Mouse (Mus musculus): Measurements from ENCODE around the gene Adcyap1r1.
A peak's percentile ranks its signal among the peaks of the same experiment; 100 is the strongest.

The Adcyap1r1 gene

DNA sequence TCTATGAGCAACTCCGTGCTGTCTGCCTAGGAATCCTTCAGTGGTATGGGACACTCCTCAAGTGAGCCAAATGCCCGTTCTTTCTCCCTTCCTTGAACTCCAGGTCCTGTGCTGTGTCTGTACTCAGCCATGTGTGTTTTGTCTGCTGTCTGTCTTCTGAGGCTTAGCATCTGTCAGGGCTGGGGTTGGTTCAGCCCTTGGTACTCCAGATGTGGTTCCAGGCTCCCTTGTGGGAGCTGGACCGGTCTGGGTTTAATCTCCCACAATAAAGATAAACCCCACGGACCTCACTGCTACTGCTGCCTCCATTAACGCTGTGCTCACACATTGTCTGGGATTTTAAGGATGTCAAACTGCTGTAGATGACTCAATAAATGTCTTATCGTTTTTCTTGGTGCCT is 49.3 kb downstream of the Adcyap1r1 start:
- DNase-seq (ENCODE audit: low spot score in 2 of 2): no peak

DNA sequence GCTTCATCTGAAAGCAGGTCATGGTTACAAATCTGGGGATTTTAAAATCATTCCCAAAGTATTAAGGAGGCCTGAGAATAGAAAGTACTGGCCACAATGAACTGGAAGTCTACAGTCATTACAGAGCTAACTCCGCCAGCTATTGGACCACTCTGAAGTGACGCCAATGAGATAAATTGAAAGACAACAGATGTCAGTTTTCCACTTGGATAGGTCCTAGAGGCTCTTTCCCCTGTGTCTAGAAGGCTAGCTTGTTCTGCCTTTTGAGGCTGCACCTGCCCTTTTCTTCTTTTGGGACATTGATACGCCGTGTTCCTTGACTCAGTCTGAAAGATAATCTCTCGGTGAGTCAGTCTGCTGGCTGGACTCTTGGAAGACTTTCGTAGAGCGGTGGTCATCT is 50.5 kb downstream of the Adcyap1r1 start:
- DNase-seq (ENCODE audit: low spot score in 2 of 2): no peak

DNA sequence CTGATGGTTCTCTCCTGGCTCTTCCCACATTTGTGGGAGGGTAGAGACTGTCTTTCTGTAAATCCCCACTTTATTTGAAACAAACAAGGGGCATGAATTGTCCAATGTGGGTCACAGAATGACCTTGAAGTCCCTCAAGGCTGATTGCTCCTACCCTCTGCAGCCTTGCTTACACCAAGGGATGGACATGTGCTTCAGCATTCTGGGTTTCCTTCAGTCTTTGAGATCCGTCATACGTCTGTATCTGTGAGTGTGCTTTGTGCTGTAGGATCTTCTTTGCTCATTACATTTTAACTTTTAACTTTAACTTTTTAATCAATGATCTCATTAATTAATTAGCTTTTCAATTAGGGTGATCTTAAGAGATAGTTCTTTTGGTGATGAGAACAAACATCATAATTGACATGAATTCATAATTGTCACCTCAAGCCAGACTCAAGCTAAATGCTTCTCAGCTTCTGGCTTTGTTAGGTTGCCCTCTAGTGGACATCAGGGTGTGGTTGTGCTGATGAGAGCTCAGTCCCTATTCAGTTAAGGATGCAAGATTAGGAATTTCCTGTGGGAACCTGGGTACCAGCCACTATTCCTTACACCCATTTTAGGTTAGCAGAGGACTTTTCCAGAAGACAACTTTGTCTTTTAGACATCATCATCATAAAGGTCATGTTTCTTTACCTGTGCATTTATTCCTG is 53.2 kb downstream of the Adcyap1r1 start:
- DNase-seq (ENCODE audit: low spot score in 2 of 2): peak; percentile 79 to 81

DNA sequence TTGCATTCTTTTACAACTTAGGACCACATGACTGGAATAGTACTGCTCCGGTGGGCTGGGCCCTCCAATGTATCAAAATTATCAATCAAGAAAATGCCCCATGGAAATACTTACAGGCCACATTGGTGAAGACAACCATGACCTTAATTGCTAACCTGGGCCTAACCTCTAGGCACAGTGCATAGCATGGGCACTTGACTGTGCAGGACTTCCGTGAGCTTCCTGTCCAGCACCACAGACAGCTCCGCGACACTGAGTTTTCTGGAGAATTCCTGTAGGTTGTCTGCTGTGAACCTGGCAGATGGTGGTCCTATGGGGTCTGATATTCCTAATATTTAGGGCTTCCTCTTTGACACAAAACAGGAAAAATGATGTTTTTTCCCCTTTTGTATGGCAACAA is 54.7 kb downstream of the Adcyap1r1 start:
- no peak for DNase-seq (ENCODE audit: low spot score in 2 of 2)

DNA sequence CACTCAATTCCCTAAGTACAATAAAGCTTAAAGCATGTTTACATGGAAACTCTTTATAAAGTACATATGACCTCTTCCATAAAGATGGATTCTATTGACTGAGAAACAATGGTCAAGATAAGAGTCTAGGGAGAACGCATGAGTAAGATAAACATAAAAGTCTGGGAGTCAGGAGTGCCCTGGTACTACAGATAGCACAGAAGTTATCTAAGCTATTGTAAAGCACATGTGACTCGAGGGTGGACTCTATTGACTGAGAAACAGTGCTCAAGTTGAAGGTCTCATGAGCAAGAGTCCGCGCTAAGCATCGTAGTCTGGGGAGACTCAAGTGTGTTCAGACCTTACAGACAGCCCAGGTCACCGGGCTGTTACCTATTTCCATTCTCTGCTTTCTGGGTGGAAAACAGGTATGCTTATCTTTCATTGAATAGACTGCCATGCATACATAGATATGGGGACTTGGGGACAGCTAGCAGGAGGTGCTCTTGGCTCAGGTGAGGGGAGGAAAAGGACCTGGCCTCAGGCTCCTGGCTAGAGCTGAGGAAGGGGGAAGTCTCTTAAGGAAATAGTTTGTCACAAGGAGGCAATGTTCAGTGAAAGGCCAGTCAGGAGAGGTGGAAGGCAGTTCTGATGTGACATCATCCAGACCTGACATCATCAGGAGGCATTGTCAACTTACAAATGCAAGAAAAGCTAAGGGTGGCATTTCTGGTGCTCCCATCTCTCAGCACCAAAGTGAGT is 57.5 kb downstream of the Adcyap1r1 start:
- DNase-seq (ENCODE audit: low spot score in 2 of 2): no peak

DNA sequence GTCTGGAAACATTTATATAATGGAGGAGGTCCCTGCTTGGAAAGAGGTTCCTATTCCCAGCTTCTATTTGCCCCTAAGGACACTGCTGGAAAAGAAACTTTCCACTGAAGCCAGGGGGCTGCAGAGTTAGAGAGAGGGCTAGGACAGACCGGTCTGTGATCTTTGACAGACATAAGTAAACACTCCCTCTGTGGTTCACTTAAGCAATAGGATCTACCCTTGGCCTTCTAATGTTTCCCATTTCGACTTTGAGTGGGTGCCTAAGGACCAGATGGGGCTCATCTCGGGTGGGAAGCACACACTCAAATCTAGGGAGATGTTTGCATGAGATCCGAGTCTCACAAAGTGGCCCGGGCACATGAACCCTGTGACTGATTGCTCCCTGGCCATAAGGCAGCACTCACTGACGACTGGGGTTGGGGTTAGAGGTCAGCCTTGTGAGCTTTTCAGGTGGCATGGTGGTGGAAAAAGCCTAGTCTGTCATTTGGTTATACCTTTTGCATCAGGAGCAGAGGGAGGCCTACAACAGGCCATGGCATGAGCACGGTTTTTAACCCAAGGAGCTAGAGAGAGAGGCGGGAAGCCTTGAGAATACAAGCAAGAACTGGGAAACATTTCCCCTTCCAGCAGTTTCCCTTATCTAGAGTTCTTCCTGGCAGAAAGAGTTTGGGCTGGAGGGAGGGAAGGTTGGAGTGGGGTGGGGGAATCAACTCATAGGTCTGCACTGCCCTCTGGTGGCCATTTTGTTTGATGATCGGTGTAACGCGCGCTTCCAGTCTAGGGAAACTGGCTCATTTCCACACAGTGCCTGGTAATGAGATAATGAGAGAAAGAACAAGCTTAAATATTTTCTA is 59.7 kb downstream of the Adcyap1r1 start:
- peak; percentile 85 to 91 for DNase-seq (ENCODE audit: low spot score in 2 of 2)

DNA sequence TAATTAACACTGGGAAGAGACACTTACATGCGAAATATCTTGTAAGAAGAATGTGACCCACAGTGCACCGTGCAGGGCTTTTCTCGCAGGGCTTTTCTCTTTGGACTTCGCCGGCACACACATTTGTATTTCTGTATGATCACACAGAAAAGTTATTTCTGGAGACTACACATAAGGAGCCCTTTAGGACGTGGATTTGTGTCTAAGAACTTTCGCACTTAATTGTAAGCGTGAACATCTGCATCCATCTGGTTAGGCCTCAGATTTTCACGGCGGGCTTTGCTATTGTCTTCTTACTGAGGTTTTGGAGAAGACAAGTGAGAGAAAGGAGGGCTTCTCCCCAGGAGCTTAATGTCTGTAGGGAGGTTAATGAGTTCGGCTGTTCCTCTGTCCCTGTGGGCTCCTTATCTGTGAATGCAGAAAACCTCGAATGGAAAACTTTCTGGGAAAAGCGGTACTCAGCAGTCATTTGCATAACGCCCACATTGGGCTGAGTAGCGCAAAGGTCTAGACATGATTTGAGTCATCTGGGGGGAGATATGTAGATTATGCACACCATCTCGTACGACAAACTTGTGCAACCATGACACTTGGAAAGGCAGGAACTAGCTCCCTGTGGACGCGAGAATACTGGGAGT is 60.4 kb downstream of the Adcyap1r1 start:
- peak in 1 of 2 experiments; percentile 28 for DNase-seq (ENCODE audit: low spot score in 2 of 2)

DNA sequence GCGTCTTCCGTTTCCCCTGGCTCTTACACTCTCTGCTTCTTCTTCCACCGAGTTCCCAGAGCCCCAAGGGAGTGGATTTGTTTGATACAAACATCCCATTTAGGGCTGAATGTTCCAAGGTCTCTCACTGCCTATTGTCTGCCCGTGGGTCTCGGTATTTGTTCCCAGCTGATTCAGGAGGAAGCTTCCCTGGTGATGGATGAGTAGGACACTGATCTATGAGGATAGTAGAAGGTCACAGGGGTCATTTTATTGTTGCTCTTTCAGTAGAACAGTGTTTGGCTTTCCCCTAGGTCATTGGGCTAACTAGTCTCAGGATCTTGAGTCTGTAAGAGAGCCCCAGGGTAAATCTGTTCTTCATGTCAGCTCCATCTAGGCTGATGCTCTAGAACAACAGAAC is 61.7 kb downstream of the Adcyap1r1 start:
- no peak for DNase-seq (ENCODE audit: low spot score in 2 of 2)

DNA sequence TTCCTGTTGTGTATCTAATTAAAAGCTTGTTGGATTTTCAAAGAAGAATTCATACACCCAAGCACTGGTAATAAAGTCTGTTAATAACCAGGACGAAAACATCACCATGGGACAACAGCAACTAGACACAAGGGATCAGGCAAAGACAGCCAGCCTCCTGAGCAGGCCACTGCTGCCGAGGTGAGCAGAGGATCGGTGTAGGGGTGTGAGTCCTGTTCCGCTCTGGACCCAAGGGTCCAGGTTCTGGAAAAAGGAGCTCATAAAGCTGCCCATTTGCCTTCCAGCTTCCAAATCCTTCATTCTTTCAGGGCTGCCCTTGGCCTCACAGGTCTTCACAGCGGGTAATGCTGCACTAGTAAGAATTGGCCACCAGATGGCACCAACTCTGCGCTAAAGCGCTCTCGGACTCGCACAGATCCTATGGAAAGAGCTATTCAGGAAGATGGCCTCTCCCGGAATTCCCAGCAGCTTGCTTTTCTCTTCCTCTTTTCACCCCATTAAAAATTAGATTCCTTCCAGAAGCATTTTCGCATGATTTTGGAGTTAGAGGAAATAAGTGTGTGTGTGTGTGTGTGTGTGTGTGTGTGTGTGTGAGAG is 67.9 kb downstream of the Adcyap1r1 start:
- DNase-seq (ENCODE audit: low spot score in 2 of 2): peak; percentile 89 to 91

DNA sequence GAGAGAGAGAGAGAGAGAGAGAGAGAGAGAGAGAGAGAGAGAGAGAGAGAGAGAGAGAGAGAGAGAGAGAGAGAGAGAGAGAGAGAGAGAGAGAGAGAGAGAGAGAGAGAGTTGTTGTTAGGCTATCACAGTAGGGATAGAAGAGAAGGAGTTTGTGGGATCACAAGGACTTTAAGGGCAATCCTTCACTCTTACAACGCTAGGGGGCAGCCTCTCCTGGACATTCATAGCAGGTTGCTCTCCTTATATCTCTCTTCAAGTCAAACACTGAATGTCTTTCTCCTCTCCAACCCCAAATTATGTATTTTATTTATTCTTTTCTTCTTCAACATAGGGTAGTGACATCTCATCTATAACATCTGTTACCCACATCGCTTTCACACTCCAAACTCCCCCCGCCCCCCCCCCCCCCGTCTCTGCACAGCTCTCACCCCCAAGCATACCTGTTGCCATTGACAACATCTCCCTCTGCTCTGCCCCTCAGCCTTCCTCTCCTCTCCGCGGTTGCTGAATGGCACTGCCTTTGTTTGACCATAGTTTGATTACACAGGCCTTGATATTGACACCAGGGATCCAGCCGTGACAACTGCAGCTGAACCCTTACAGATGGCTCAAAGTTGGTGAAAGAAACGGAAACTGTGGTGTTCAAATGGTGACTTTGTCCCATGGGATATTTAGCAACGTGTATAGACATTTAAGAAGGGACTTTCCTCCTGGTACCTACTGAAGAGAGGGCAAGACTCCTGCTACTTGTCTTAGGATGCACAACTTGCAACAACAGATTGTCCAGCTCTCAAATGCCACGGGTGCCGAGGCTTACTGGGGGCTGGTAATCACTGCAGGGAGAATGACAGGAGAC is 68.7 kb downstream of the Adcyap1r1 start:
- DNase-seq (ENCODE audit: low spot score in 2 of 2): peak; percentile 81 to 84

DNA sequence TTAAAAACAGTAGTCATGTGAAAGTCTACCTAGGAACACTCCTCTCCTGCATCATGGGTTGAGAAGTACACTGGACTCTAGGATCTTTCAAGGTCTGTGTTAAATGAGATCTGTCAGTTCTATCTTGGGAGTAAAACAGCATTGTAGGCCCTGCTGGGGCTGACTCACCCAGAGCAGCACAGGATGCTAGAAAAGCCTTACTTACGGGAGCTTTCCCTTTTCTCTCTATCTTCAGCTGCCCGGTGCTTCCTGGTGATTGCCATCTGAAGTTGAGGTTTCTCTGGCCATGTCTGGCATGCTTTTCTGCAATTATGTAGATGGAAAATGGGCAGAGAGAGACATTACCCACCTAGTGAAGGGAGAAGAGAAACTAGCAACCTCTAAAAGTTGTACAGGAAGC is 84.7 kb downstream of the Adcyap1r1 start:
- no peak for DNase-seq (ENCODE audit: low spot score in 2 of 2)

DNA sequence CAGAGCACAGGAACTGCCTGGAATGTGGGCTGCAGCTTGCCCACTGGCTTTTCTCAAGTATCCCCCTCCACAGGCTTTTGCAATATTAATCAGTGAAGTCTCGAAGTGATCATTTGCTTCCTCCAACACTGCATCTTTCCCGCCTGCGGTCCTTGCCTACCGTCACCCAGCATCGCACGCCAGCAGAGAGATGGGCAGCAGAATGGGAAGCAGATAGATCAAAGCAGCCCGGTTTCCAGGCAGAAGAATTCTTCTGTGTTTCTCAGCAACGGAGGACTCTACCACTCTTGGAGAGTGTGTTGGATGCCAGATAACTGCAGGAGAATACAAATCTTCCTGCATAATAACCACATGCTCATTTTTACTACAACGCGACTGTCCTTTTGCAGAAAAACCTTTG is 87.4 kb downstream of the Adcyap1r1 start:
- DNase-seq (ENCODE audit: low spot score in 2 of 2): peak; percentile 74

DNA sequence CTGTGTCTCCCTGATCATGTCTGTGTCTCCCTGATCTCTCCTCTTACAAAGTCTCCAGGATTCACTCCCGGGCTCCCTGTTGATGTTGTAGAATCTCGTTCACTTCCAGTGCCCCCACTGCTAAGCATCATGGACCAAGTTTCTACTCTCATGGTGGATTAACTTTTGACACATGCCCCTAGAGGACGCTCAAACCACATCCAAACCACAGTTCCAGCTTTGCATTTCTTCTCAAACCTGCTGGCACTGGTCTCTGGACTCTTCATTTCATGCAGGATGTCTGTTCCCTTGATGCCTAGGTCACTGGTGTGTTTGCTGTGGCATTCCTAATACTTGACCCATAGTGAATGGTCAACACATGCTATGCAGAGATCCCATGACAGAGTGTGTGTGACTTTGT is 90.6 kb downstream of the Adcyap1r1 start:
- peak in 1 of 2 experiments; percentile 43 for DNase-seq (ENCODE audit: low spot score in 2 of 2)

DNA sequence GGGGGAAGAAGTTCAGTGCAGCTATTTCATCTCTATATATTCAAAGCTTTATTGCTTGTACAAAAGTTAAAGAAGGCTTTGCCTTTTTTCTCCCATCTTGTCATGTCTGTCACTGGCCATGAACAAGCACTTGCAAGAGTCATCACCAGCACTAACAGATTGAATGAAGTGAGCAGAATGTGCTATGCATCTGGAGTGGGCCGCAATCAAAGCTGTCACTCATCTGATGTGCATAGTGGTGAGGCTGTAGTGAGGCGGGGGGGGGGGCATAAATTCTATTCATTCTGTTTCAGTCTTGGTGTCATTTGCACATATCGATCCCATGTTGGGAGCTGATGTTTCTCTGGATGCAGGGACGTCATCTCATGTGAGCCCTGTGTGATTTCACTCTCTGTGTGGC is 91.6 kb downstream of the Adcyap1r1 start:
- DNase-seq (ENCODE audit: low spot score in 2 of 2): no peak

DNA sequence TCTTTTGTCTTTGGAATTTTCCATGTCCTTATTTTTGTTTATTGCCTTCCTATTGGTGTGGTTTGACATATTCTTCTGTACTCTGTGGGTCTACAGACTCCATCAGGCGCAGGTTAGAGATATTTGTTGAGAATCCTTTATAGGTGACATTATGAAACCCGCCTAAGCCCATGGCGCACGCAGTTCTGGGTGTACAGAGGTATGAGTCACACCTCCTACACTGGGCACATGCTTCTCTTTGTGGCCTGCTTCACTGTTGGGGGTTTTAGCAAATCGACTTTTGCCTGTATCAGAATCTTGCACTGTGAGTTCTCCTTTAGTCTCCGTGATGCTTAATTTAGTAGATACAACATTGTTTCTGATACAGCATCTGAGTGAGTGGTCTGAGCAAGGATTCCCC is 97.4 kb downstream of the Adcyap1r1 start:
- DNase-seq (ENCODE audit: low spot score in 2 of 2): no peak

DNA sequence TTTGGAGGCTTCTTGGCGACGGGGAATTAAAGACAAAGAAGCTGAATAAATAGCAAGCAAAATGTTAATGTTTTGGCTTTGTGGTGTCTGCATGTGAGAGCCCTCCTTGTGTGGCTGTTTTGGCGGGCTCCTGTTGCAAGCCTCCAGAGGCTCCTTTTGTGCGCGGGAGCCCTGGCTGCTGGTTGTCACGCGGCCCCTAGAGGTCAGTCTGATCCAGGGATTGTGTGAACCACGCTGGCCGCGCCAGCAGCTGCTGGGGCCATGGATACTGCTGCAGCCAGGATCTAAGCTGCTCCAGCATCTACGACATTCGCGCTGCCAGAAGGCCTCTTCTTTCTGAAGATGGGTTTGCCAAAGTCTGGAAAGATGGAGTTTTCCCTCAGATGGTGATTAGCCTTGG is 99.1 kb downstream of the Adcyap1r1 start:
- DNase-seq (ENCODE audit: low spot score in 2 of 2): peak; percentile 81 to 82
